Mouse (Mus musculus) neural tube, embryonic 10.5 days (tissue): ENCODE data around the gene Uri1.

Source experiments
- DNase-seq: peaks from one replicate; pipeline ENCODE4 v3.0.0-alpha.2; 2017; ENCODE audit warnings: low spot score; ENCODE audit errors: extremely low spot score

Gene Uri1

DNA sequence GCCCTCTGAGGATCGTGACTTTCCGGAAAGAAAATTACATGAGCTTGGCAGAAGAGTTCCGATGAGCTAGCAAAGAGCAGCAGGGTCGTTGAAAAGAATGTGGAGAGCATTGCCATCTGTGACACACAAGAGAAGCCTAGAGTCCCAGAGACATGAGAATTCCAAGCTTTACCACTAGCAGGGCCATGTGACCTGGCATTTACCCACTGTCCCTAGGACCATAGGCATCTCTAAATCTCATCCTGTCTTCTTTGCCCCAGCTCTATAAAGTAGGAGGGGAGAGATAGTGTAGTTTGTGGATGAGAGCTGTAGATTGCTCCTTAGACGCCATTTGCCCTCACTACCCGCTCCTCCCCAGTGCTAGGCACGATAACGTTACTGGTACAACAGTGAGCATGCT, at the start of gene Uri1:
TSS of gene Uri1 (minus strand) at position 101 of the 400 bp plus-strand sequence.
- DNase-seq: no peak

DNA sequence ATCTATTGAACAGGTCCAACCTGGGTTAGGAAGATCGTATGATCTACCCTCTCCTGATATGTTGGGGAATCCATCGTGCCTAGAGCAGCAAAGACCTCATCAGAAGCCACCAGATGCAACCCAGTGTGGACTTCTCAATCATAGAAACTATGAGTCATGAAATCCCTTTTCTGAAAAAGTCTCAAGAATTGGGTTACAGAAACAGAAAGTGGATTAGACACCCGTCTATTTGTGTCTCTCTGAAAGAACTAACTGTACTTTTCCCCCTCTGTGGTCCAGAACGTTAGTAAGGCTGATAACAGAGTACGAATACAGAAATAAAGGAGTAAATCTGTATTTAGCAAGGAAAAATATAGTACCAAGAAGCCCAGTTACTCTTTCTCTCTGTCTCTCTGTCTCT, 47.7 kb upstream of the Uri1 start:
- DNase-seq: no peak

DNA sequence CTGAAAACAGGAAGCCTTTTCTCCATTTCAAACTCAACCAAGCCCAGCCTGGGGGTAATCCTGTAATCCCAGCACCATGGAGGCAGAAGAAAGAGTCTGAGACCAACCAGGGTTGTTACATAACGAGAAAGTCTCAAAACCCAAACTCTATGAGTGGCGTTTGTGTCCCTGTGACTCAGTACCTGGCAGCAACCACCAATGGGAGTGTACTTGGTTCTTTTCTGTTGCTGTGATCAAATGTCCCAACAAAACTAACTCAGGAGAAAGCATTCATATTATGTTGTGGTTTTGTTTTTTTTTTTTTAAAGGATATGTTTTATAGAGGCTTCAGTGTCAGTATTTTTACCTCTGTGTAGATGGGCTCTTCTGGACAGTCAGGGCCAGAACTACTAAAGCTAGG, 47.3 kb upstream of the Uri1 start:
- no peak for DNase-seq

DNA sequence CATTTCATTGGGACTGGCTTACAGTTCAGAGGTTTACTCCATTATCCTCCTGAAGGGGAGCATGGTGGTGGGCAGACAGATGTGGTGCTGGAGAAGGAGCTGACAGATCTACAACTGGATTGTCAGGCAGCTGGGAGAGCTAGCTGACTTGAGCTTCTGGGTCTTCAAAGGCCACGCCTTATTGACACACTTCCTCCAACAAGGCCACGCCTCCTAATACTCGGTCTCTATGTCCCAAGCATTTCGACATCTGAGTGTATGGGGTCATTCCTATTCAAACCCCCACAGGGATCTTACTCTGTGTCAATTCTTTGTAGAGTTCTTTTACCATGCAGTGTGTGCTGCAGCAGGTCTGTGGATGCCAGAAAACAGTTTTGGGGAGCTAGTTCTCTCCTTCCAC, 41.1 kb upstream of the Uri1 start:
- no peak for DNase-seq

DNA sequence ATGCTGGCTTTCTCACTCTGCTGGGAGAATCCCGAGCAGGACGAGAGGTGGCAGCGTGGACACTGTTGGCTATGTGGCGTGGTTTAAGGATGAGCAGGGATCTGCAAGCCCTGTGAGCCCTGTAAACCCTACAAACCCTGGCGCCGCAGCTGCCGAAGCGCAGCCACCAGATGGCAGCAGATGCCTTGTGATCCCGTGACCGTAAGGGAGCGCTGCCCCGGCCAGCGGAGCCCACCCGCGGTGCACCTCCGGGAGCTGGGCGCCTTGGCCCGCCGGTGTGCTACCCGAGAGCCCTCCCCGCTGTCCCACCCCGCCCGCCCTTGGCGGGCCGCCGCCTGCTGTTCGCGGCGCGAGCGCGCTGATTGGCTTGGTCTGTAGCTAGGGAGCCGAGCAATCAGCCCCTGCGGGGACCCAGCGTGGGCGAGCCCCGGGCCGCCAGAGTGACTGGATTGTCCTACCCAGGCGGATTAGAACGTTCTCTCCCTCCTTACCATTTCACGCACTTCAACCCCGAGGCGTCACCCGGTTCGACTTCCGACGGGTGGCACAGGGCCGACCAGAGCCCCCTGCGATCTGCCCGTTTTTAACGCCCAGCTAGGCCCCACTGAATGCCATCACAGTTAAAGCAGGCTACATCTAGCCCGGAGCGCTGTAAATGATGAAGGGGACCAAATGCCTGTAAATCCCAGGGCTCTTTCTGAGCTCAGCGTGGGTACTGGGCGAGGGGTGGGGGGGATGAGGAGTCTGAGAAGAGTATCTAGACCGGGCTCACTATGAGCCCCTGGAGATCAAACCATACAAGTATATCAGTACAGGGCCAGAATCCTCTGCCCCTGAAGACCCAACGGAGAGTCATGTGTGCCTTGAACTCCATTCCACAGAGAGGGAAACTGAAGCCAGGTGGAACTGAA, 38.0 kb upstream of the Uri1 start:
- peak; percentile 95 for DNase-seq

GRCm38 (mm10) chr7:38059636-38060330, 36.4 kb upstream of the Uri1 start:
- no peak for DNase-seq

DNA sequence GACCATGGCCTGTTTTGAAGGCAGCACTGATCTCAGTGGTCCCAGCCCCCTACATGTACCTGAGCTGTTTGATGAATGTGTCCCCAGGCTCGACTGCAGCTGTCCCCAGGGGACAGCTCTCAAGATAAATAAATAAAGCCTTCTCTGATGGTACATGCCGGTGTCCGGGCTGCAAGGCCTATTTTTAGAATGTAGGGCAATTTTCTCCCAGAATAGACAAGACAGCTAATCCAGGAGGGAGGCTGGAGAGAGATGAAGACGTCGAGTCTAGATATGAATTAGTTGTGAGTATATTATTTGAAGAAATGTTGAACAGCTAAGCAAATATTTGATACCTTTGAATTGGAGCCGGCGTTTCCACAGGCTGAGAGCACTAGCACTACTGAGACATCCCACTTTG, 35.7 kb upstream of the Uri1 start:
- no peak for DNase-seq

GRCm38 (mm10) chr7:38055996-38056395, 32.6 kb upstream of the Uri1 start:
- no peak for DNase-seq

DNA sequence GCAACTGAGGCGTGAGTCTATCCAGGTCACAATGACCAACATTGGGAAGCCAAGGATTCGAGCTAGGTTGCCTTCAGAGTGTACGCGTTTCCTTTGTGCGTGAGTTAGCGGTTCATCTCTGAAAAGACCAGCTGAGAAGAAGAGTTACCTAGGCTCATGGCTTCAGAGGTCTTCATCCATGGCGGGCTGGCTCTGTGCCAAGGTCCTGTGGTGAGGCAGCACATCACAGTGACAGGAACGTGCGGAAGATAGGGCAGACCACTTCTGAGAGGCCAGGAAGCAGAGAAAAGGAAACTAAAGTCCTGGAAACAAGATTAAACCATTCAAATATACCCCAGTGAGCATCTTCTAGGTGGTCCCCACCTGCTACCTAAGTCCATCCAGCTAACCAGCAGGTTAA, 30.9 kb upstream of the Uri1 start:
- no peak for DNase-seq

DNA sequence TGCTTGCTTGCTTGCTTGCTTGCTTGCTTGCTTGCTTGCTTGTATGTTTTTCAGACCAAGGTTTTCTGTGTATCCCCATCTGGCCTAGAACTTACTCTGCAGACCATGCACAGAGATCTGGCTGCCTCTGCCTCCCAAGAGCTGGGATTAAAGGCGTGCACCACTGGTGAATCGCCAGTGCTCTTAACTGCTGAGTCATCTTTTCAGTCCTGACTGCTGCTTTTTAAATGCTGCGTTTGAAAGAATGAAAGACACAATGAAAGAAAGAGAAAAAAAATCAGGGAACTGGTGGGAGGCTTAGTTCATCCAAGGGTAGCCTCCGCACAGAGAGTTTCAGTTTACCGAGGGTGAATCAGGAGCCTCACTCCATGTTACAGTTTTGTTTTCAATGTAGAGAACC, 23.9 kb upstream of the Uri1 start:
- DNase-seq: no peak

DNA sequence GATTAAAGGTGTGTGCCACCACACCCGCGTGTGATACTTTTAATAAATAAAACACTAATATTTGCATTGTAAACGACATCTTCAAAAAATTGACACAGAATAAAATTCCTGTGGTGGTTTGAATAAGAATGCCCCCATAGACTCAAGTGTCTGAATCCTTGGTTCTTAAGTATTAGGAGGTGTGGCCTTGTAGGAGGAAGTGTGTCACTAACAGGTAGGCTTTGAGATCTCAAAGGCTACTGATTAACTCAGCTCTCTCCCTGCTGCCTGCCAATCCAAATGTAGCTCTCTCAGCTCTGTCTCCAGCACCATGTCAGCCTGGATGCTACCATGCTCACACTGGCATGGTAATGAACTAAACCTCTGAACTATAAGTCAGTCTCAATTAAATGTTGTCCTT, 17.9 kb upstream of the Uri1 start:
- DNase-seq: no peak

GRCm38 (mm10) chr7:38037586-38037985, 14.2 kb upstream of the Uri1 start:
- no peak for DNase-seq

DNA sequence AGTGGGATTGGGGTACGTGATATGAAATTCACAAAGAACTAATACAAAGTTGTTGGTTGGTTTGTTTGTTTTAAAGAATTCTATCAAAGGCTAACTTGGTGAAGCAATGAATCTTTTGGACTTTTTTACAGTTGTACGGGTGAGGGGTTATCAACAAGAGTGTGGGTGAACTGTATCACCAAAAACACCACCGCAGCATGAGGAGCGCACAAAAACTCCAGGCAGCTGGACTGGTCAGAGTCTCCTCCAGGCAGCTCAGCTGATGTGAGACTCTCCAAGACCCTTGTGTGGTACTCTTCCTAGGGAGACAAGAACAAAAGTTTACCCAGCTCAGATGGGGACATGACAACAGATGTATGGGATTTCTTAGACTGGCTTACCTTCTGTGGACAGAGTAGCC, 7.8 kb upstream of the Uri1 start:
- DNase-seq: no peak

DNA sequence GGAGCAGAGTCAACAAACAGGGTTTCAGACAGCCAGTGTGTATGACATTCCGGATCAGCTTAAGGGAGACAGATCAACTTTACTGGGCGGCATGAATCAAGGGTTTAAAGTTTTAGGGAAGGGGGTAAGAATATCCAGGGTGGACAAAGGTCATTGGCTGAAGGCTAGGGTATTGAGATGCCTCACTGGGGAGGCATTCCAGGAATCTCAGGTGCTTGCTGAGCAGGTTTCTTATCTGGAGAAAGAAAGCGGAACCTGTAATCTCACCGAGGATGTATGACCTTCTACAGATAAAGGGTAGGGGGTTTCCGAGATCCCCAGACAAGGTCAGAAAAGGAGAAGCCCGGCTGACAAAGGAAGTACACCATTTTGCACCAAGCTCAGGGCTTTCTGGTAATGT, 7.3 kb upstream of the Uri1 start:
- DNase-seq: no peak

- DNase-seq: no peak
Measured at GRCm38 (mm10) chr7:38029986-38030385, 6.6 kb upstream of the Uri1 start.

- DNase-seq: no peak
Measured at GRCm38 (mm10) chr7:38029083-38029482, 5.7 kb upstream of the Uri1 start.

DNA sequence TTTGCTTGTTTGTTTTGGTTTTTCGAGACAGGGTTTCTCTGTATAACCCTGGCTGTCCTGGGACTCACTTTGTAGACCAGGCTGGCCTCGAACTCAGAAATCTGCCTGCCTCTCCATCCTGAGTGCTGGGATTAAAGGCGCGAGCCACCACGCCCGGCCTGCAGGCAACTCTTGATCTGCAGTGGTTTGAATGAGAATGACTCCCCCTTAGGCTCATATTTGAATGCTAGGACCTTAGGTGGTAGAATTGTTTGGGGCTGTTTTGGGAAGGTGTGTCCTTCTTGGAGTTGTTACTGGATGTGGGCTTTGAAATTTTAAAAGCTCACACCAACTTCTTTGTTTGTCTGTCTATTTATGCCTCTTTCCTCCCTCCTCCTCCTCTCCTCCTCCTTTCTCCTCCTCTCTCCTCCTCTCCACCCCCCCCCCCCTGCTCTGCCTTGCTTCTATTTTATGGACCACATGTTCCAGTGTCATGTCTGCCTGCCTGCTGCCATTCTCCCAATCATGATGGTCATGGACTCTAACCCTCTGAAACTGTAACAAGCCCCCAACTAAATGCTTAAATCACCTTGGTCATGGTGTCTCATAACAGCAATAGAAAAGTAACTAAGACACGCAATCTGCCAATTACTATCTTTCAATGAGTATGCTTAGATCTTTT, 4.7 kb upstream of the Uri1 start:
- DNase-seq: no peak

DNA sequence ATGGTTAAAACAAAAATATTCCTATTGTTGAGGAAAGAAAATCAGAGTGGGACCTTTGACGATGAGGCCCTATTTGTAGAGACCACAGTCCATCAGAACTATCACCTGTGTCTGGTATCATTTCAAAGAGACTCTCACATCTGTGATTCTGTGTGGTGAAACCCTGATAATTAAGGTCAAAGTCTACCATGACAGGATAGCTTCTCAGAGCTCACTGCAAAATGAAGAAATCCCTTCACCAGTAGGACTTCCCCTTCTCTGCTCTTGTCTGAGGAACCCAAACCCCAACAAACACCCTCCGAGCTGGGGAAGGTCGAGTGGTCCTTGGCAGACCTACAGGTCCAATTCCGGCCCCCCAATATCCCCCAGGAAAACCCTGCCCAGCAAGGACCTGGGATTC, 1.5 kb upstream of the Uri1 start:
- no peak for DNase-seq

- DNase-seq: no peak
Measured at GRCm38 (mm10) chr7:38019770-38020169, 3.6 kb downstream of the Uri1 start.

DNA sequence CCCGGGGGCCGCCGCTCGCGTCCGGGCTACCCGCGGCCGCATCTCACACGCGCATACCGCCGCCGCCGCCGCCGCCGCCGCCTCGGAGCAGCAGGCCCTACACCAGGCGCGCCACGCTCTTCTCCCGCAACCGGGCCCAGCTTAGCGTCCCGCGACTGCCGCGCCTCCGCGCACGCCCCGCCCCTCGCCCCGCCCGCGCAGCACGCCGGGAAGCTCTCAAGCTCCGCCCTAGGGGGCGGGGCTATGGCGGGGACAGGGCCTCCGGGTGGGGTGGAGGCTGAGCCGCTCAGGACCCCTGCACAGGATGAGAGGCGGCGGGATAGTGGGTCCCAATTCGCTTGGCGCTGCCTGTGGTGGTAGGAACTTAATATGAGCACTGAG, 4.0 kb downstream of the Uri1 start:
- peak; percentile 91 for DNase-seq

GRCm38 (mm10) chr7:38018416-38019368, 4.7 kb downstream of the Uri1 start:
- peak; percentile 82 for DNase-seq
